In genomic region chr4:118180301-118181080, GRCm38 (mm10) we compare ENCODE assay signal across 8 mouse cellular contexts. TPM values are rescaled to one million over a fixed set of nuclear protein-coding genes. Genes with fewer than 3 reads are reported as not detected.
DNase-seq lines count a peak whose midpoint lies in the region; ATAC-seq and TF ChIP-seq lines count a peak whose summit lies in the region.

No protein-coding gene starts in this region.

- no peaks in the 10 kb centered on the region for H3K9me3 ChIP-seq in lung, embryonic 14.5 days (ENCODE audit: low read depth, low read length)
- no peaks in the 10 kb centered on the region for H3K9me3 ChIP-seq in embryonic facial prominence, embryonic 10.5 days
- no peaks in the 10 kb centered on the region for H3K9me3 ChIP-seq in hindbrain, embryonic 16.5 days (ENCODE audit: control insufficient read depth, low read length)
- H3K9me3 ChIP-seq in midbrain, embryonic 14.5 days (ENCODE audit: control insufficient read depth, low read length) = no peaks in the 10 kb centered on the region

- no peak for ATAC-seq in lung, embryonic 14.5 days (ENCODE audit: insufficient read depth)
- ATAC-seq in hindbrain, embryonic 16.5 days = peak; percentile 4
- peak; percentile 3; the same call in 1 of the 2 replicates for ATAC-seq in midbrain, embryonic 14.5 days (ENCODE audit: low FRiP score, low TSS enrichment)
- no peak for ATAC-seq in activated CD4-positive, CD25-positive, alpha-beta regulatory T cell, adult 4 months

- DNase-seq in lung, embryonic 14.5 days = no peak
- DNase-seq in lung, postnatal 4 days = no peak
- DNase-seq in embryonic facial prominence, embryonic 10.5 days (ENCODE audit: low spot score) = no peak
- DNase-seq in midbrain, embryonic 14.5 days = no peak
- no peak for DNase-seq in layer of hippocampus, adult 18-20 months (ENCODE audit: low spot score in 2 of 2)
- DNase-seq in layer of hippocampus, adult 9-10 months (ENCODE audit: low spot score) = no peak

- no peaks in the 10 kb centered on the region for H3K27me3 ChIP-seq in lung, embryonic 14.5 days (ENCODE audit: insufficient read depth, low read length)
- no peaks in the 10 kb centered on the region for H3K27me3 ChIP-seq in embryonic facial prominence, embryonic 10.5 days (replicated peaks; ENCODE audit: low read depth, poor library complexity, severe bottlenecking)
- no peaks in the 10 kb centered on the region for H3K27me3 ChIP-seq in hindbrain, embryonic 16.5 days (replicated peaks; ENCODE audit: control insufficient read depth, insufficient read depth, low read length)
- no peaks in the 10 kb centered on the region for H3K27me3 ChIP-seq in midbrain, embryonic 14.5 days (ENCODE audit: control insufficient read depth, insufficient read depth, low read length)

- peaks cover 4% of the 10 kb centered on the region; the same call in 1 of the 2 replicates for H3K4me1 ChIP-seq in lung, embryonic 14.5 days (ENCODE audit: insufficient read depth)
- peaks cover 16% of the 10 kb centered on the region for H3K4me1 ChIP-seq in embryonic facial prominence, embryonic 10.5 days
- peaks cover 13% of the 10 kb centered on the region for H3K4me1 ChIP-seq in hindbrain, embryonic 16.5 days (ENCODE audit: control insufficient read depth, insufficient read depth, low read depth, low read length)
- peaks cover 10% of the 10 kb centered on the region for H3K4me1 ChIP-seq in midbrain, embryonic 14.5 days (ENCODE audit: control insufficient read depth, insufficient read depth, low read length)

- TF ChIP-seq CTCF in lung, embryonic 14.5 days (IDR thresholded peaks at IDR 0.05; ENCODE audit: low read depth) = no peak

- peak overlapping the region; percentile 64 for H3K4me2 ChIP-seq in lung, embryonic 14.5 days
- peak overlapping the region; percentile 85 for H3K4me2 ChIP-seq in hindbrain, embryonic 16.5 days (ENCODE audit: low read length)
- H3K4me2 ChIP-seq in midbrain, embryonic 14.5 days (ENCODE audit: low read length) = peak overlapping the region; percentile 62

- peak overlapping the region; percentile 83 for H3K9ac ChIP-seq in lung, embryonic 14.5 days
- H3K9ac ChIP-seq in hindbrain, embryonic 16.5 days (ENCODE audit: low read depth, low read length) = peak overlapping the region; percentile 61
- H3K9ac ChIP-seq in midbrain, embryonic 14.5 days (replicated peaks; ENCODE audit: low read length) = peak overlapping the region; percentile 43; the same call in 1 of the 2 replicates

- peak overlapping the region; percentile 80 for H3K4me3 ChIP-seq in lung, embryonic 14.5 days (ENCODE audit: low read depth, low read length)
- H3K4me3 ChIP-seq in embryonic facial prominence, embryonic 10.5 days = peak overlapping the region; percentile 89
- H3K4me3 ChIP-seq in hindbrain, embryonic 16.5 days (ENCODE audit: low read length) = peak overlapping the region; percentile 83
- peak overlapping the region; percentile 71 for H3K4me3 ChIP-seq in midbrain, embryonic 14.5 days (replicated peaks; ENCODE audit: low read depth, low read length)

- peaks cover 20% of the 10 kb centered on the region for H3K36me3 ChIP-seq in lung, embryonic 14.5 days (ENCODE audit: insufficient read depth)
- H3K36me3 ChIP-seq in embryonic facial prominence, embryonic 10.5 days (replicated peaks) = peaks cover 20% of the 10 kb centered on the region
- peaks cover 12% of the 10 kb centered on the region for H3K36me3 ChIP-seq in hindbrain, embryonic 16.5 days (ENCODE audit: control insufficient read depth, insufficient read depth, low read length)
- peaks cover 19% of the 10 kb centered on the region for H3K36me3 ChIP-seq in midbrain, embryonic 14.5 days (ENCODE audit: control insufficient read depth, insufficient read depth, low read length)

- peak overlapping the region; percentile 91 for H3K27ac ChIP-seq in lung, embryonic 14.5 days (ENCODE audit: low read depth)
- peak overlapping the region; percentile 95 for H3K27ac ChIP-seq in embryonic facial prominence, embryonic 10.5 days (replicated peaks)
- H3K27ac ChIP-seq in hindbrain, embryonic 16.5 days (ENCODE audit: low read depth, low read length) = peak overlapping the region; percentile 83
- peak overlapping the region; percentile 93 for H3K27ac ChIP-seq in midbrain, embryonic 14.5 days (replicated peaks; ENCODE audit: low read depth, low read length)

- 10% methylated on average over 17 of the region's 17 CpGs for WGBS in lung, embryonic 14.5 days
- 19% methylated on average over 17 of the region's 17 CpGs for WGBS in embryonic facial prominence, embryonic 10.5 days
- 13% methylated on average over 17 of the region's 17 CpGs for WGBS in hindbrain, embryonic 16.5 days
- WGBS in midbrain, embryonic 14.5 days = 16% methylated on average over 17 of the region's 17 CpGs

RNA-seq across cellular contexts. Expression of gene Kdm4a, which starts 0.6 kb away (rescaled TPM):
- polyA plus RNA-seq in lung, embryonic 14.5 days (2014; fragmentation: Nextera tagmentation; extraction: Ambion mirVana) = 43.3 and 45.0 TPM in 2 replicates
- 33.4 and 36.6 TPM in 2 replicates for polyA plus RNA-seq in embryonic facial prominence, embryonic 10.5 days (2016; fragmentation: Nextera tagmentation; extraction: Ambion mirVana)
- 38.5 and 38.6 TPM in 2 replicates for polyA plus RNA-seq in hindbrain, embryonic 16.5 days (2015; fragmentation: Nextera tagmentation; extraction: Ambion mirVana)
- polyA plus RNA-seq in midbrain, embryonic 14.5 days (2014; fragmentation: Nextera tagmentation; extraction: Ambion mirVana) = 56.2 and 62.5 TPM in 2 replicates
- 10 to 100 TPM in 1 of 2 experiments, 1 to 10 TPM in 1; 6.1 to 11.4 TPM for polyA plus RNA-seq in activated CD4-positive, CD25-positive, alpha-beta regulatory T cell, adult 4 months (2017; shearing (Covaris generic))
- 10 to 100 TPM; 42.5 to 44.2 TPM for total RNA-seq in layer of hippocampus, adult 18-20 months (2021)

RNA-seq across cellular contexts. Expression of gene St3gal3, which starts 45.8 kb away (rescaled TPM):
- 4.2 and 6.3 TPM in 2 replicates for polyA plus RNA-seq in lung, embryonic 14.5 days (2014; fragmentation: Nextera tagmentation; extraction: Ambion mirVana)
- 7.1 and 7.4 TPM in 2 replicates for polyA plus RNA-seq in embryonic facial prominence, embryonic 10.5 days (2016; fragmentation: Nextera tagmentation; extraction: Ambion mirVana)
- polyA plus RNA-seq in hindbrain, embryonic 16.5 days (2015; fragmentation: Nextera tagmentation; extraction: Ambion mirVana) = 13.1 and 13.6 TPM in 2 replicates
- polyA plus RNA-seq in midbrain, embryonic 14.5 days (2014; fragmentation: Nextera tagmentation; extraction: Ambion mirVana) = 9.3 and 20.1 TPM in 2 replicates
- polyA plus RNA-seq in activated CD4-positive, CD25-positive, alpha-beta regulatory T cell, adult 4 months (2017; shearing (Covaris generic)) = under 1 TPM; 0.77 to 0.85 TPM
- total RNA-seq in layer of hippocampus, adult 18-20 months (2021) = 10 to 100 TPM; 47.1 to 48.7 TPM

Comparison
In these comparisons a context has a peak if more than half of its experiments do, and no peak if none do; other contexts are left out.
1. ATAC-seq: peak in hindbrain, embryonic 16.5 days (single experiment) and midbrain, embryonic 14.5 days (single experiment); none in lung, embryonic 14.5 days (single experiment) and activated CD4-positive, CD25-positive, alpha-beta regulatory T cell, adult 4 months (single experiment).
2. Peak in every context shown above with its lines, with median percentiles within 50 percentile points of each other: H3K27ac ChIP-seq, H3K4me2 ChIP-seq, H3K4me3 ChIP-seq and H3K9ac ChIP-seq.